Mouse (Mus musculus) spleen, adult 12 weeks (tissue): ENCODE data around the gene Eapp.
"Not testable (repeated sequence)": the region's sequence is repeated elsewhere in the genome, so short reads cannot be mapped to it uniquely, and the experiment has no call there.

Experiments
- DNase-seq: peaks from one replicate; pipeline ENCODE4 v3.0.0; 2022; ENCODE audit warnings: low spot score

The Eapp gene

DNA sequence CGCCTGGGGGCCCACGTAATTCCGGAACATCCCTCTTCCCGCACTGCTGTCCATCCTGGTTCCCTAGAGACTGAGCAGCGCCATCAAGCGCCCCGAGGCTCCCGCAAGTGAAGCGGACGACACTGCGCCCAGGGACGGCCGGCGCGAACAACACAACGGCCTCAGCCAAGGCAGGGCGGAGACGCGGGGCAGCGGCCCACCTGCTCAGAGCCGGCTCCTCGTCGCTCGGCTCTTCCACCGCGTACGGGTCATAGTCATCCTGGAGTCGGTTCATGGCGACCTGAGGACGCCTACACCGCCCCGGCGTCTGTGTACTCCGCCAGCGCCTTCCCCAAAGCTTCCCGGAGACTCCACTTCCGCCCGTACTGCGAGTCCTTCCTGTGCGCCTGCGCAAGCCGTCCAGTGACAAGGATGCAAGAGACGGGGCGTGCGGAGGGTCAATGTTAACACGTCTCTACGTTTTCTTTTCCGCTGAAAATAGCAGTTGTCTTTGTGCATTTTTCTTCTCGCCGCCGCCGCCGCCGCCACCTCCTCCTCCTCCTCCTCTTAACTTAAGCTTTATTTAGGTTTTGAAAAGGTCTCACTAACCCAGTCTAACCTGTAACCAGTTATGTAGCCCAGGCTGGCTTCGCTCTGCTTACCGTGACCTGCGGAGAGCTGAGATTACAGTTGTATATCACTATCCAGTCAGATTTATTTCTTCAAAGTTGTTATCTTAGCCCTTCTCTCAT lies at the start of gene Eapp:
Eapp (minus strand) TSS at position 387 of the 731 bp plus-strand sequence.
- DNase-seq: peak; percentile 90

- DNase-seq: peak; percentile 23
Measured at GRCm38 (mm10) chr12:54738661-54739243, 43.1 kb upstream of the Eapp start.

- not testable (repeated sequence) for DNase-seq
Measured at GRCm38 (mm10) chr12:54737891-54738660, 42.4 kb upstream of the Eapp start.

GRCm38 (mm10) chr12:54734307-54735131 lies 38.8 kb upstream of the Eapp start:
- DNase-seq: peak; percentile 50

- not testable (repeated sequence) for DNase-seq
Measured at GRCm38 (mm10) chr12:54729140-54730059, 33.7 kb upstream of the Eapp start.

DNA sequence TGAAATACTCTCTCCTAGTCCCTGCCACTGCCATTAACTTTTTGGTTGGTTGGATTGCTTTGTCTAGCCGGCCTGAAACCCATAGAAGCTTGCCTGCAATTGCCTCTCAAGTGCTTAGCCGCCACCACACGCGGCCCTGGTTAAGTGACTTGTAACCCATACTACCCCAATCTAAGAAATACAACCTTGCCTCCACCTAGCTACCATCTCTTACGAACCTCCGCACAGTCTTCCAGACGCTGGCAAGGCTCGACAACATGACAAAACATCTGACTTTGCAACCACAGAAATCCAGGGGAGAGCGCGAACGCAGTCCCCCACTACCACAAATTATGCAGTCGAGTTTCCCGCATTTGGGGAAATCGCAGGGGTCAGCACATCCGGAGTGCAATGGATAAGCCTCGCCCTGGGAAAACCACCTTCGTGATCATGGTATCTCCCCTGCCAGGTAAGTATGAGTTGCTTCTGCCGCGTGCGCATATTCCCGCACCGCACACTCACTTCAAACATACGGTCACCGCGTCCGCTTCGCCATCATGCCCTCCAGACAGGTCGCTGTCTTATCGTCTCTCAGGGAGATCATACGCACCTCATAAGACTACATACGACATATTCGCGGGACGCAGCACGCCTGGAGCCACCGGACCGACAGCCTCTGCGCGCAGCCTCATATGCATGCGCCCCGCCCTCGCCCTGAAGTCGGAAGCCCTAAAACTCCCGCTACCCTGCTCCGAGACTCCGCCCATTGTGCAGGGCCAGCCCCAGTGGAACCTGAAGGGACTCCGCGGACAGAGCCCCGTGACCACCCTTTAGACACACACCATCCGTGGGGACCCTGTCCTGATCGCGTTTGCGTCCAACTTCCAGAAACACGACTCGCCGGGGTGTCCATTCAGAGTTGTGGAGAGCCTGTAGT lies 23.4 kb upstream of the Eapp start:
- DNase-seq: not testable (repeated sequence)

DNA sequence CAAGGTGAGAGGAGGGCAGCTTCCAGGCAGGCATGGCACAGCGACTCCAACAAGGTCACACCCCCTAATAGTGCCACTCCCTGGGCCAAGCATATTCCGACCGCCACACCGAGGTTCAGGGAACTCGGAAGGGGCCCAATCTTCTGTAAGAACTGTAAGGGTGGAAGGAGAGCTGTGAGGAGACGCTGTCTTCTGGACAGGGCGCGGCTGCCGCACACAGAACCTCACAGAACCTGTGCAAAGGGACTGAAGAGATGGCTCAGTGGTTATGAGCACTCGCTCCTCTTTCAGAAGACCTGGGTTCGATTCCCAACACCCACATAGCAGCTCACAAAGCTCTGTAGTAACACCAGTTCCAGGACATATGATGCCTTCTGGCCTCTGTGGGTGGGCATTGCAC lies 21.8 kb upstream of the Eapp start:
- not testable (repeated sequence) for DNase-seq

- DNase-seq: not testable (repeated sequence)
Measured at GRCm38 (mm10) chr12:54713822-54714626, 18.3 kb upstream of the Eapp start.

- peak; percentile 25 for DNase-seq
Measured at GRCm38 (mm10) chr12:54710494-54710879, 14.8 kb upstream of the Eapp start.

DNA sequence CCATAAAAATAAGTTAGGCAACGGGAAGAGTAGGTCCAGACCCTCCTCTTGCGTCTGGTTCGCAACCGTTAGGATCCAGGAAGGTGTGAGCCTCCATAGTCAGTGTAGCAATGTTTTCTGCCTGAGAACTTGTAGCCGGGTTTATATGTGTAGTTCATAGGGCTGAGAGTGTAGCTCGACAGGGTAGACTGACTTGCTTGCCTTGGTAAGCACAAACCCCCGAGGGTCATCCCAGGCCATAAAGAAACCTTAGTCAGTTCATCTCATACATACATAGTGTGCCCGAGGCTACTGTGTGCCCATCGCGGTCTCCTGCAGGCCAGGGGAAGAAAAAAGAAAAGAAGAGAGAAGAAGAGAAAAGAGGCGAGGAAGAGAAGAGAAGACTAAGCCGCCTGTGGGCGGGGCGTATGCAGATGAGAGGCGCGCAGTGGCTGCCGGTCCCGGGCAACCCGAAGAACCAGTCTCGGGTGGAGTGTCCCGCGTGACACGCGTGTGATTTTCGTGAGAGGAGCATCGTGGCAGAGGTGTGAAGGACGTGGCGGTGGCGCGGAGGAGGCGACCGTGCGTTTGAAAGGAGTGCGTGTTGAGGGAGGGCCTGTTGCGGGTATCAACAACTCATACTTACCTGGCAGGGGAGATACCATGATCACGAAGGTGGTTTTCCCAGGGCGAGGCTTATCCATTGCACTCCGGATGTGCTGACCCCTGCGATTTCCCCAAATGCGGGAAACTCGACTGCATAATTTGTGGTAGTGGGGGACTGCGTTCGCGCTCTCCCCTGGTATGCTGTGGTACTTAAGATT lies 14.2 kb upstream of the Eapp start:
- not testable (repeated sequence) for DNase-seq

DNA sequence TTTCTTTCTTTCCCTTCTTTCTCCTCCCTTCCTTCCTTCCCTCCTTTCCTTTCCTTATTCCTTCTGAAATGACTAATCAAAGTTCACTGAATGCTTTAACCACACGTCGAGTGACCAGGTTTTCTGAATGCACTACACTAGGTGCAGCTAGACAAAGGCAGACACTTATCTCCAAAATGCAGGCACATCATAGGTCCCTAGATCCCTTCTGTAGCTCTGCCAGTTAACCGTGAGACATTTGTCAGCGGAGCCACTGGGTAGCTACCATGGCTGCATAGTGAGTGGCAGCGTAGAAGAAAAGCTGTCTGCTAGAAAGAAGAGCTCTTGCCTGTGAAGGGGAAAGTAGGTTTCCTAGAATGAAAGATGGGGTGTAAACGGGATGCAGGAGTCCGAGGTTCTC lies 3.7 kb upstream of the Eapp start:
- DNase-seq: no peak

DNA sequence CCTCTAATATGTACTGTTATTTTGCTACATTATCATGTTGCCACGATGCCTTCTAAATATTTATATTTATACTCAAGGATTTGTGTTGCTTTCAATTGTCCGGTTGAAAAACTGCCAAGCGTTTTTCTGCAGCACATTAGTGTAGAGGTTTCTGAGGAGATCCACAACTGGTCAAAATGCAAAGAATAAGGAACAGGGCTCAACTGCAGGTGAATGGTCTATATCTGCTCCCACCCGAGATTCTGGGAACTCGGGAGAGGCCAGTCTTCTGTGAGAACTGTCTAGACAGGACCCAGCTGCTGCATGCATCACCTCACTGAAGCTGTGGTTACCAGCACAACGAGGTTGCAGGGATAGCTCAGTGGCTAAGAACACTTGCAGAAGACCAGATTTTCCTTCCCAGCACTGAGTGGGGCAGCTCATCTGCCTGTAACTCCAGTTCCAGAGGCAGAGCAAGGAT lies 2.1 kb upstream of the Eapp start:
- no peak for DNase-seq

DNA sequence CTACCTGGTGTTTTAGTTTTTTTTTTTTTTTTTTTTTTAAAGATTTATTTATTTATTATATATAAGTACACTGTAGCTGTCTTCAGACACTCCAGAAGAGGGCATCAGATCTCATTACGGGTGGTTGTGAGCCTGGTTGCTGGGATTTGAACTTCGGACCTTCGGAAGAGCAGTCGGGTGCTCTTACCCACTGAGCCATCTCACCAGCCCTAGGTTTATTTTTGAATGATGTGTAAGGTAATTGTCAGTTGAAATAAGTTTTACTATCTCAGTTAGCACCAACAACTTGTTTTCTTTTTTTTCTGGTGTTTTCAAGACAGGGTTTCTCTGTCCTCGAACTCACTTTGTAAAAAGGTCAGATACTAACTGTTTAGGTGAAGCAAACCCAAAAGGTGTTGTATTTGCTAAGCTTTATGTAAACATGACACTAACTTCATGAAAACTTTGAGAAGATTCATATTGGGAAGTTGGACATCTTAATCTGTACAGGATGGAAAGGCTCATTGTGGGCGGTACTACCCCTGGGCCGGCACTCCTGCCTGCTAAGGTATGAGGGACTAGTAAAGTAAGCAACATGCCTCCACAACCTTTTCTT lies 1.4 kb upstream of the Eapp start:
- DNase-seq: no peak

DNA sequence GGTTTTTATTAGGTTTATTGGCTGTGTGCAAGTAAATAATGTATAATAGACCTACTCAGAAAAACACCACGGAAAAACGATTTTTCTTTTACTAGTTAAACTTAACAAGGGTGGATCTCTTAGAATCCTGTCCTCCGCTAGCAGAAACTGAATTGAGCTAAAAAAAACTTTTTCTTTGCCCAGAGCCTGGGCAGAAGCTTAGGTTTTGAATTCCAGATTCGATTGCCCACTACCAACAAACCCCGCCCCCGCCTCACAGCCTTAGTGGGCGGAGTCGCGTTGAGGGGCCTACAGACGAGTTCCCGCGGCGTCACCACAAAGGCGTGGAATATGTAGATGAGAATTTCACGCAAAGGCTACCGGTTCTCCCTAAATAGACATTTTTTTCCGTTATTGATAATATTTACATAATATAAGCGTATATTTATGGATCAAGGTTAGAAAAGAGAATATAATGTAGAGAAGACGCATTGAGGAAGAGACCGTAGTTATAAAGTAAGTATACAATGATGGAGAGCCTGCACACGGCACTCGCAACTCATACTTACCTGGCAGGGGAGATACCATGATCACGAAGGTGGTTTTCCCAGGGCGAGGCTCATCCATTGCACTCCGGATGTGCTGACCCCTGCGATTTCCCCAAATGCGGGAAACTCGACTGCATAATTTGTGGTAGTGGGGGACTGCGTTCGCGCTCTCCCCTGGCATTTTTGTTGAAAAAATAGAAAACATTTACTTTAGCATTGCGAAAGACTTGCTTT lies 725 bp upstream of the Eapp start:
- peak; percentile 78 for DNase-seq

DNA sequence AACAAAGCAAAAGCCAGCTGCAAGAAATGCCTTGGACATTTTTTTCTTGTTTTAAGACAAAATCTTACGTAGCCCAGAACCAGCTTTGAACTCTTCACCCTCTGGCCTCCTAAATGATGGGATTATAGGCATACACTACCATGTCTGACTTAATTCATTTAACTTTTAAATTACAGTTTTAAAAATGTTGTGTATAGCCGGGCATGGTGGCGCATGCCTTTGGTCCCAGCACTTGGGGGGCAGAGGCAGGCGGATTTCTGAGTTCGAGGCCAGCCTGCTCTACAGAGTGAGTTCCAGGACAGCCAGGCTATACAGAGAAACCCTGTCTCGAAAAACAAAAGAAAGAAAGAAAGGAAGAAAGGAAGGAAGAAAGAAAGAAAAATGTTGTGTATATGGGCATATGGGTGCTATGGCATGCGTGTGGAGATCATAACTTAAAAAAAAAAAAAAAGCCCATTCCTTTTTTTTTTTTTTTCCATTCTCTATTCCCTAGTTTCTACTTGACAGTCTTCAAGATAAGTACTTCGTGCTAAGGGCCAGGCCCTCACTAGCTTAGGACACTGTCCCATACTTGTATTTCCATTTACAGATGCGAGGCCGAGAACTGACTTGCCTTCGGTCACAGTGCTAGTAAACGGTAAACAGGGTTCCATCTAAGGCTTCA lies 718 bp downstream of the Eapp start:
- DNase-seq: no peak

GRCm38 (mm10) chr12:54689082-54689481 lies 6.6 kb downstream of the Eapp start:
- DNase-seq: no peak
